Mouse (Mus musculus) lung, embryonic 14.5 days (tissue): Measurements from ENCODE around the gene Ankrd40. TPM values are rescaled to one million over a fixed set of nuclear protein-coding genes. Genes with fewer than 3 reads are reported as not detected.
A peak's percentile ranks its signal among the peaks of the same experiment; 100 is the strongest.

Experiments used
- ATAC-seq: fragments of 200-750 bp; cut with Nextera tagmentation; 2 replicates; pipeline ENCODE4 v1.8.0; 2017; ENCODE audit warnings: mild to moderate bottlenecking, moderate TSS enrichment, moderate library complexity; ENCODE audit not compliant: insufficient read depth
- DNase-seq: peaks from one replicate; pipeline ENCODE4 v3.0.0-alpha.2; 2015
- H3K27ac ChIP-seq: fragments of 300-500 bp; sonication (generic); 2 replicates; pipeline ENCODE4 v1.5.1; 2014; ENCODE audit warnings: low read depth, mild to moderate bottlenecking, moderate library complexity
- H3K27me3 ChIP-seq: fragments of 300-500 bp; sonication (generic); 2 replicates; pipeline ENCODE4 v1.6.1; 2014; ENCODE audit warnings: low read length, control low read depth; ENCODE audit not compliant: insufficient read depth
- H3K36me3 ChIP-seq: fragments of 300-500 bp; sonication (generic); 2 replicates; pipeline ENCODE4 v1.6.1; 2014; ENCODE audit warnings: control low read depth; ENCODE audit not compliant: insufficient read depth
- H3K4me1 ChIP-seq: fragments of 300-500 bp; sonication (generic); 2 replicates; pipeline ENCODE4 v1.6.1; 2014; ENCODE audit warnings: antibody characterized with exemption, control low read depth; ENCODE audit not compliant: insufficient read depth
- H3K4me2 ChIP-seq: fragments of 300-500 bp; sonication (generic); 2 replicates; pipeline ENCODE4 v1.6.1; 2014; ENCODE audit warnings: mild to moderate bottlenecking
- H3K4me3 ChIP-seq: fragments of 300-500 bp; sonication (generic); 2 replicates; pipeline ENCODE4 v1.5.1; 2014; ENCODE audit warnings: low read depth, low read length
- H3K9ac ChIP-seq: fragments of 300-500 bp; sonication (generic); 2 replicates; pipeline ENCODE4 v1.6.1; 2014
- H3K9me3 ChIP-seq: fragments of 300-500 bp; sonication (generic); 2 replicates; pipeline ENCODE4 v1.6.1; 2016; ENCODE audit warnings: low read depth, low read length, control low read depth
- CTCF ChIP-seq: IDR thresholded peaks from 2 replicates; pipeline ENCODE4 v1.5.1; 2016; ENCODE audit warnings: antibody characterized with exemption, low read depth
- WGBS: fragments of 180-500 bp; shearing (Covaris S2); extraction: QIAGEN DNeasy Blood & Tissue Kit; methylation state at CpG from one replicate; pipeline ENCODE4 v1.1.7; 2014; 5-methylcytosine and 5-hydroxymethylcytosine counted together
- polyA plus RNA-seq: library from polyadenylated mRNA; unstranded; fragments of >200 nt; fragmentation: Nextera tagmentation; extraction: Ambion mirVana; gene quantifications from 2 replicates; pipeline ENCODE4 v1.2.1, GENCODE M21; 2014

Ankrd40 gene
- polyA plus RNA-seq: 29.8 and 30.9 TPM in 2 replicates

- H3K36me3 ChIP-seq: no peaks in the 10 kb centered on the region
- H3K4me1 ChIP-seq: peaks cover 17% of the 10 kb centered on the region
- no peaks in the 10 kb centered on the region for H3K9me3 ChIP-seq
- no peak for TF ChIP-seq CTCF
- H3K4me2 ChIP-seq: peak within 1 kb of the TSS; percentile 63
- H3K4me3 ChIP-seq: peak within 1 kb of the TSS; percentile 71
- H3K9ac ChIP-seq: peak within 1 kb of the TSS; percentile 95
- WGBS: under 1% methylated on average over 76 of the region's 78 CpGs
- no peaks in the 10 kb centered on the region for H3K27me3 ChIP-seq
- DNase-seq (peak; percentile 97), ATAC-seq (peak; percentile 92)
- peak within 1 kb of the TSS; percentile 98 for H3K27ac ChIP-seq
Measured at GRCm38 (mm10) chr11:94327693-94328643, at the start of gene Ankrd40. Gene Ankrd40, plus strand, starts transcription at chr11:94328001.

DNA sequence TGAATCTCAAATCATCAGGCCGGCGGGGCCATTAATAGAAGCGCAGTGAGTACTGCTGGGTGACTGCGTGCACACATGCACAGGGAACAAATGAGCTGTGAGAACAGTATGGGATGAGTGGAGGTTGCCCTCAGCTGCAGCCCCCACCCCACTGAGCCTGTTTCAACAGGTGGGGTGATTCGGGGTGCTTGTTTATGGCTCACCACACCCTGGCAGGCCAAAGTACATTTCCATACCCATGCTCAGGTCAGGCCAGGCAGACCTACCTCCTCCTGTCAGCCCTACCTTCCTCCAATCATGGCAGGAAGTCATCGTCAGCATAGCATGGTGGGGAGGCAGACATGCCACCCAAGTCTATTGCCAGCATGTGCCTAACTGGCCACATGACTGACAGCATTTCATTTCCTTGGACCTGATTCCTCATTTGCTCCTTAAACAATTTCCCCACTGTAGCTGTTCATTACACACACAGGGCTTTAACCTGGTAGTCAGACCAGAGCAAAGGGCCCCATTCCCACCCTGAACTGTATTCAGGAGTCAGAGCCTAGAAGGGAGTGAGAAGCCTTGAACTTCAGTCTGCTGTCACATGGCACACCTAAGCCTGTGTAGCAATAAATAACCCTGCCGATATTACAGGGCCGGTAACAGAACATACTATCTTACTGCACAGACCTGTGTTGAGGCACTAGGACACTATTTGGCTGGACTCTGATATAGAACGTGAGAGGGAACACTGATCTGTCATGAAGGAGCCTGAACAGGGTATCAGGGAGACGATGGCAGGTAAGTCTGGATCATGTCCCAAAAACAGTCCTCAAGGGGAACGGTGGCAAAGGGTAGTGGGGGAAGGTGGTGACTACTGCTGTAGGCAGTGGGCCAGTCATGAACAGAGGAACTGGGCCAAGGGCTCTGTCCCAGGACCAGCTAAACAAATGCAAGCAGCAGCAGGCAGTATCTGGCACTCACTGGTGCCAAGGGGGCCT, 46.3 kb upstream of the Ankrd40 start, which contains the start of gene Gm21885:
TSS of gene Gm21885 (plus strand) at position 675 of the 983 bp plus-strand sequence.
- Histone ChIP-seq H3K9me3 (no peaks in the 10 kb centered on the region), H3K27ac (no peak within 1 kb of the TSS), H3K9ac (no peak within 1 kb of the TSS), H3K4me3 (no peak within 1 kb of the TSS), H3K4me1 (no peaks in the 10 kb centered on the region), H3K4me2 (no peak within 1 kb of the TSS), H3K36me3 (peaks cover 28% of the 10 kb centered on the region), H3K27me3 (no peaks in the 10 kb centered on the region)
- no peak for DNase-seq
- no peak for ATAC-seq
- no peak for TF ChIP-seq CTCF
- WGBS: 75% methylated on average over 11 of the region's 11 CpGs

DNA sequence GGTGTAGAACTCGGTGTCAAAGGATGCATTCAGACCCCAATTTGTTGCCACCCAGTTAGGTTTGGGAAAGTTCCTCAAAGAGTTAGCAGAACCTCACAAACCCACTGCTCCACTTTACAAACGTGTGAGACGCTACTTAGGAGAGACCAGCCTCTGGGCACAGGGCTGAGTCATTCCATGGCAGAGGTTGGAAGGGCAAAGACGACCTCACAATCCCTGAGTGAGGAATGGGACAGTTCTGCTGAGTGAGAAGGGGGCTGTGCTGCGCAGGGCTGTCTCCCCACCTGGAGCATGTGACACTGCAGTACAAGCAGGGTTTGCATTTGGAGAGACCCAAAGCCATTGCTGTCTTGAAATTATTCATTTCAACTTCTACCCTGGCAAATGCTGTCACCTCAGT, 45.5 kb upstream of the Ankrd40 start:
- Histone ChIP-seq H3K9ac (no peak overlapping the region), H3K4me1 (no peaks in the 10 kb centered on the region), H3K4me3 (no peak overlapping the region), H3K27me3 (no peaks in the 10 kb centered on the region), H3K36me3 (peaks cover 36% of the 10 kb centered on the region), H3K27ac (no peak overlapping the region), H3K4me2 (no peak overlapping the region), H3K9me3 (no peaks in the 10 kb centered on the region)
- DNase-seq (no peak), ATAC-seq (no peak)
- WGBS: 62% methylated on average over 5 of the region's 5 CpGs
- TF ChIP-seq CTCF: no peak

DNA sequence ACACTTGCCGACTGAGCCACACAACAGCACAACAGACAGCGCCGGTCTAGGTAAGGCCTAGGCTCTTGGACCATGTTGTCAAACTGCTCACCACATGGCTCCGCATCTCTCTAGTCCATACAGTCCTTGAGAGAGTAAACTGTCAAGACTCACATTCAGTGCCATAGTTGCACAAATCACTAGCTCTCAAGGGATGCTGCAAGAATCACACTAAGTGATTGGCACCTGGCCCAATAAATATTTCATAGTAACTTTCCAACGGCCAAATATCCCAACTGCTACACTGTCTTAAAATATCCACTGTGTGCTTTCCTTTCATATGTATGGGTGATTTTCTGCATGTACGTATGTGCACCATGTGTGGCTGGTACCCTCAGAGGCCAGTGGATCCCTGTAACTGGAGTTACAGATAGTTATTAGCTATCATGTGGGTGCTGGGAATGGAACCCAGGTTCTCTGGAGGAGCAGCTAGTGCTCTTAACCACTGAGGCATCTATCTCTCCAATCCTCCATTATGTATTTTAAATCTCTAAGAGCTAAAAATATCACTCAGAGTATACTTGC, 44.2 kb upstream of the Ankrd40 start:
- 89% methylated on average over 6 of the region's 6 CpGs for WGBS
- Histone ChIP-seq H3K36me3 (peaks cover 49% of the 10 kb centered on the region), H3K9me3 (no peaks in the 10 kb centered on the region)

DNA sequence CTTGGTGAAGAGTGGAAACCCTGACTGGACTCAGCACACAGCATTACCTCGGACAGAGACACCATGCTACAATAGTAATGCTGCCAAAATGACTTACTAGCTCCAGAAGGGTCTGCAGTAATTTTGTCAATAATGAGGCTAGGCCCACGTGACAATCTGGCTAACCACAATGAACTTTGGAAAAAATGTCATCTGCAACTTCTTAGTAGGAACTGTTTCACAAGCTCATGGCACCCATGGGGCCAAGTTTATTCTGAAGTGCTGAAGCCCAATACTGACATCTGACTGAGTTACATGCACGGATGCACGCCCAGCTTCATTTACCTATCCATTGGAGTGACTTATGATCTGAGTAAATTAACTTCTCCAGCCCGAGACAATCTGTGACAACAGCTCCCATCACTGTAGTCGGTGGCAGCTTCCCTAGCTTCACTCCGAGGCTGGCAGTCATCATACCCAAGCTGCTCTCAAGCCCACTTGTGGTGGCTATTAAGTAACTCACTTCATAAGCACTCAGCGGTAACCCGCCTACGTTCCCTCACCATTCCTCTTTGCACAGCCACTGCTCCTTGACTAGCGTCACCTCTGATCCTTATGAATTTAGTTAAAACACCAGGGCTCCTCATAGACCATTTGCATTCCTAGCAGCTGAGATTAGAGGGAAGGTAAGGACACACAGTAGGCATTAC, 41.8 kb upstream of the Ankrd40 start:
- H3K4me1 ChIP-seq: no peaks in the 10 kb centered on the region
- H3K9me3 ChIP-seq: no peaks in the 10 kb centered on the region
- no peak overlapping the region for H3K4me2 ChIP-seq
- no peak for TF ChIP-seq CTCF
- H3K27ac ChIP-seq: no peak overlapping the region
- no peak overlapping the region for H3K4me3 ChIP-seq
- peaks cover 73% of the 10 kb centered on the region for H3K36me3 ChIP-seq
- DNase-seq: peak; percentile 58
- ATAC-seq: peak; percentile 19; the same call in 1 of the 2 replicates
- no peaks in the 10 kb centered on the region for H3K27me3 ChIP-seq
- 72% methylated on average over 11 of the region's 11 CpGs for WGBS
- H3K9ac ChIP-seq: no peak overlapping the region

More for the DNA sequence above, 44.2 kb upstream of the Ankrd40 start:
- no peak for ATAC-seq
- TF ChIP-seq CTCF: no peak
- Histone ChIP-seq H3K4me1 (no peaks in the 10 kb centered on the region), H3K27ac (no peak overlapping the region), H3K27me3 (no peaks in the 10 kb centered on the region), H3K9ac (no peak overlapping the region), H3K4me3 (no peak overlapping the region), H3K4me2 (no peak overlapping the region)
- DNase-seq: no peak

GRCm38 (mm10) chr11:94287105-94287504, 40.7 kb upstream of the Ankrd40 start:
- no peaks in the 10 kb centered on the region for H3K27me3 ChIP-seq
- no peak for DNase-seq
- no peaks in the 10 kb centered on the region for H3K4me1 ChIP-seq
- 85% methylated on average over 5 of the region's 5 CpGs for WGBS
- H3K9ac ChIP-seq: no peak overlapping the region
- ATAC-seq: no peak
- H3K9me3 ChIP-seq: no peaks in the 10 kb centered on the region
- H3K27ac ChIP-seq: no peak overlapping the region
- no peak for TF ChIP-seq CTCF
- no peak overlapping the region for H3K4me2 ChIP-seq
- H3K36me3 ChIP-seq: peaks cover 82% of the 10 kb centered on the region
- H3K4me3 ChIP-seq: no peak overlapping the region
